Mouse (Mus musculus) kidney, embryonic 14.5 days (tissue): ENCODE data around the gene Gm28870. TPM values are rescaled to one million over a fixed set of nuclear protein-coding genes. Genes with fewer than 3 reads are reported as not detected.
"Not testable (repeated sequence)": the region's sequence is repeated elsewhere in the genome, so short reads cannot be mapped to it uniquely, and the experiment has no call there.

Source experiments
- ATAC-seq: fragments of 200-750 bp; cut with Nextera tagmentation; 2 replicates; pipeline ENCODE4 v1.8.0; 2017; ENCODE audit warnings: moderate number of reproducible peaks, mild to moderate bottlenecking, moderate TSS enrichment, moderate library complexity; ENCODE audit not compliant: low FRiP score, low TSS enrichment
- H3K27ac ChIP-seq: fragments of 300-500 bp; sonication (generic); 2 replicates; pipeline ENCODE4 v1.5.1; 2014; ENCODE audit warnings: low read depth, mild to moderate bottlenecking, low read length, moderate library complexity, mixed read lengths
- H3K27me3 ChIP-seq: fragments of 300-500 bp; sonication (generic); 2 replicates; pipeline ENCODE4 v1.6.1; 2014; ENCODE audit warnings: mild to moderate bottlenecking, low read length; ENCODE audit not compliant: control insufficient read depth, insufficient read depth
- H3K36me3 ChIP-seq: fragments of 300-500 bp; sonication (generic); 2 replicates; pipeline ENCODE4 v1.6.1; 2014; ENCODE audit warnings: low read length, mixed read lengths; ENCODE audit not compliant: control insufficient read depth, insufficient read depth
- H3K4me1 ChIP-seq: fragments of 300-500 bp; sonication (generic); 2 replicates; pipeline ENCODE4 v1.6.1; 2014; ENCODE audit warnings: low read length, mixed read lengths; ENCODE audit not compliant: control insufficient read depth, insufficient read depth
- H3K4me2 ChIP-seq: fragments of 300-500 bp; sonication (generic); replicated peaks from 2 replicates; pipeline ENCODE4 v1.6.1; 2014; ENCODE audit warnings: low read depth, mild to moderate bottlenecking, low read length
- H3K4me3 ChIP-seq: fragments of 300-500 bp; sonication (generic); 2 replicates; pipeline ENCODE4 v1.5.1; 2014; ENCODE audit warnings: mild to moderate bottlenecking, low read length
- H3K9ac ChIP-seq: fragments of 300-500 bp; sonication (generic); 2 replicates; pipeline ENCODE4 v1.6.1; 2014; ENCODE audit warnings: low read depth, mild to moderate bottlenecking, low read length, moderate library complexity
- H3K9me3 ChIP-seq: fragments of 300-500 bp; sonication (generic); 2 replicates; pipeline ENCODE4 v1.6.1; 2016; ENCODE audit warnings: low read length; ENCODE audit not compliant: control insufficient read depth
- WGBS: fragments of 180-500 bp; shearing (Covaris S2); extraction: QIAGEN DNeasy Blood & Tissue Kit; methylation state at CpG from one replicate; pipeline ENCODE4 v1.1.7; 2014; 5-methylcytosine and 5-hydroxymethylcytosine counted together
- polyA plus RNA-seq: library from polyadenylated mRNA; unstranded; fragments of >200 nt; fragmentation: Nextera tagmentation; extraction: Ambion mirVana; gene quantifications from 2 replicates; pipeline ENCODE4 v1.2.1, GENCODE M21; 2014

The Gm28870 gene
- polyA plus RNA-seq, result not detected in 2 replicates

DNA sequence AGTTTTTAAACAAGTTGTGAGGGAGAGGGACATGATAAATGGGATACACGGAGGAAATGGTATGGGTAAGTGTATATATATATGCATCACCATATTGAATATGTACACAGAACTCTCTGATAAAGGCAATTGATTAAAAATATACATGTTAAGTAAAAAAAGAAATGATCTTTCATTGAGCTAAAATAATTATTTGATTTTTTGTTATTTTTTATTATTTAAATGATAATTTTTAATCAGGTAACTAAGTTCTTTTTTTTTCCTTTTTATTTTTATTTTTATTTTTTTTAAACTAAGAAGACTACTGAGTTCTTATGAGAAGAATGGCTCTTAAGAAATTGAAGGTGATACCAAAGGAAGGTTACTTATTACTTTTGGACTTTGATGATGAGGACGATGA, at the start of gene Gm28870:
Gene Gm28870 (plus strand): TSS at position 301 of the 400 bp plus-strand sequence.
- ATAC-seq, H3K4me1 ChIP-seq: not testable (repeated sequence)
- WGBS, result no CpG with 5 or more reads among the region's 2 CpGs

More for the DNA sequence above, at the start of gene Gm28870:
- not testable (repeated sequence) for H3K27ac ChIP-seq, H3K27me3 ChIP-seq, H3K36me3 ChIP-seq, H3K9ac ChIP-seq, H3K4me3 ChIP-seq, H3K4me2 ChIP-seq, H3K9me3 ChIP-seq
